Mouse (Mus musculus) liver, adult 2 months (tissue): ENCODE results near the gene Dscaml1. TPM values are rescaled to one million over a fixed set of nuclear protein-coding genes. Genes with fewer than 3 reads are reported as not detected.

ENCODE experiments used
- DNase-seq: peaks from one replicate; pipeline ENCODE4 v3.0.0-alpha.2; 2011; ENCODE audit warnings: low read depth, low spot score; ENCODE audit errors: extremely low read depth
- H3K27ac ChIP-seq: fragments of 200-500 bp; replicated peaks from 2 replicates; pipeline ENCODE4 v1.5.1; 2012; ENCODE audit warnings: low read depth, mild to moderate bottlenecking, control low read depth, inconsistent platforms, low read length; ENCODE audit not compliant: insufficient read depth
- H3K27me3 ChIP-seq: fragments of 200-500 bp; 2 replicates; pipeline ENCODE4 v1.6.1; 2012; ENCODE audit warnings: mild to moderate bottlenecking, moderate library complexity, low read length, inconsistent platforms; ENCODE audit not compliant: control insufficient read depth, insufficient read depth
- H3K36me3 ChIP-seq: fragments of 200-500 bp; 2 replicates; pipeline ENCODE4 v1.6.1; 2012; ENCODE audit warnings: low read length, inconsistent platforms; ENCODE audit not compliant: control insufficient read depth, insufficient read depth
- H3K4me1 ChIP-seq: fragments of 200-500 bp; 2 replicates; pipeline ENCODE4 v1.6.1; 2011; ENCODE audit warnings: low read length; ENCODE audit not compliant: control insufficient read depth, insufficient read depth
- H3K4me3 ChIP-seq: fragments of 200-500 bp; 2 replicates; pipeline ENCODE4 v1.5.1; 2011; ENCODE audit warnings: low read depth, mild to moderate bottlenecking, control low read depth, low read length, moderate library complexity; ENCODE audit not compliant: insufficient read depth
- H3K79me2 ChIP-seq: fragments of 200-500 bp; 2 replicates; pipeline ENCODE4 v1.6.1; 2012; ENCODE audit warnings: inconsistent platforms, mild to moderate bottlenecking, low read length, moderate library complexity; ENCODE audit not compliant: control insufficient read depth, insufficient read depth
- H3K9ac ChIP-seq: fragments of 200-500 bp; 2 replicates; pipeline ENCODE4 v1.6.1; 2012; ENCODE audit warnings: low read depth, mild to moderate bottlenecking, control low read depth, inconsistent platforms, low read length
- CTCF ChIP-seq: fragments of 200-500 bp; IDR thresholded peaks from 2 replicates; pipeline ENCODE4 v1.5.1; 2011; ENCODE audit warnings: low read depth, low read length, control low read depth
- POLR2A ChIP-seq: fragments of 200-500 bp; IDR thresholded peaks from 2 replicates; pipeline ENCODE4 v1.6.1; 2011; ENCODE audit warnings: low read length, control low read depth; ENCODE audit not compliant: insufficient read depth; ENCODE audit errors: extremely low read depth
- WGBS: fragments of 180-500 bp; shearing (Covaris S2); methylation state at CpG from one replicate; pipeline ENCODE4 v1.1.7; 2018; 5-methylcytosine and 5-hydroxymethylcytosine counted together
- polyA plus RNA-seq: library from polyadenylated mRNA; depleted of rRNA; stranded (reverse); fragments of >200 nt; gene quantifications from 2 replicates; pipeline ENCODE4 v1.2.3, GENCODE M21; 2012
- total RNA-seq: library from RNA; depleted of rRNA; stranded (reverse); fragments of >200 nt; gene quantifications from 2 replicates; pipeline ENCODE4 v1.2.3, GENCODE M21; 2014

The Dscaml1 gene
- total and polyA plus RNA-seq, 2 experiments: 0.09 to 0.13 TPM

- Histone ChIP-seq H3K4me1 (no peaks in the 10 kb centered on the region), H3K79me2 (no peaks in the 10 kb centered on the region), H3K4me3 (no peak overlapping the region), H3K36me3 (no peaks in the 10 kb centered on the region), H3K27ac (no peak overlapping the region), H3K9ac (no peak overlapping the region), H3K27me3 (no peaks in the 10 kb centered on the region)
- DNase-seq: no peak
- TF ChIP-seq POLR2A: no peak
- no peak for TF ChIP-seq CTCF
- WGBS: 31% methylated on average over 13 of the region's 13 CpGs
Measured at GRCm38 (mm10) chr9:45546024-45546638, 119.7 kb downstream of the Dscaml1 start.

GRCm38 (mm10) chr9:45546902-45547578, 120.6 kb downstream of the Dscaml1 start:
- no peak overlapping the region for H3K9ac ChIP-seq
- no peaks in the 10 kb centered on the region for H3K79me2 ChIP-seq
- no peaks in the 10 kb centered on the region for H3K27me3 ChIP-seq
- TF ChIP-seq CTCF (no peak), POLR2A (no peak)
- WGBS: 64% methylated on average over 7 of the region's 7 CpGs
- H3K4me1 ChIP-seq: no peaks in the 10 kb centered on the region
- no peaks in the 10 kb centered on the region for H3K36me3 ChIP-seq
- no peak for DNase-seq
- no peak overlapping the region for H3K4me3 ChIP-seq
- no peak overlapping the region for H3K27ac ChIP-seq

- no peaks in the 10 kb centered on the region for H3K4me1 ChIP-seq
- no peak for DNase-seq
- no peaks in the 10 kb centered on the region for H3K79me2 ChIP-seq
- 62% methylated on average over 5 of the region's 5 CpGs for WGBS
- H3K4me3 ChIP-seq: no peak overlapping the region
- H3K9ac ChIP-seq: no peak overlapping the region
- TF ChIP-seq POLR2A (no peak), CTCF (no peak)
- H3K27ac ChIP-seq: no peak overlapping the region
- H3K27me3 ChIP-seq: no peaks in the 10 kb centered on the region
- no peaks in the 10 kb centered on the region for H3K36me3 ChIP-seq
Measured at GRCm38 (mm10) chr9:45549796-45550195, 123.4 kb downstream of the Dscaml1 start.

- 60% methylated on average over 6 of the region's 6 CpGs for WGBS
- Histone ChIP-seq H3K4me3 (no peak overlapping the region), H3K27me3 (no peaks in the 10 kb centered on the region), H3K36me3 (no peaks in the 10 kb centered on the region), H3K9ac (no peak overlapping the region), H3K79me2 (no peaks in the 10 kb centered on the region), H3K4me1 (no peaks in the 10 kb centered on the region), H3K27ac (no peak overlapping the region)
- TF ChIP-seq CTCF: no peak
- TF ChIP-seq POLR2A: no peak
- DNase-seq: no peak
Measured at GRCm38 (mm10) chr9:45550210-45550609, 123.8 kb downstream of the Dscaml1 start.

- TF ChIP-seq CTCF (no peak), POLR2A (no peak)
- no peaks in the 10 kb centered on the region for H3K36me3 ChIP-seq
- no peaks in the 10 kb centered on the region for H3K4me1 ChIP-seq
- no peak overlapping the region for H3K4me3 ChIP-seq
- H3K27ac ChIP-seq: no peak overlapping the region
- no peak for DNase-seq
- no peaks in the 10 kb centered on the region for H3K27me3 ChIP-seq
- WGBS: 80% methylated on average over 4 of the region's 4 CpGs
- no peaks in the 10 kb centered on the region for H3K79me2 ChIP-seq
- H3K9ac ChIP-seq: no peak overlapping the region
Measured at GRCm38 (mm10) chr9:45550662-45551061, 124.2 kb downstream of the Dscaml1 start.
